Mouse (Mus musculus) spleen, adult 2 months (tissue): ENCODE data around the gene Myo3a.
"Not testable (repeated sequence)": the region's sequence is repeated elsewhere in the genome, so short reads cannot be mapped to it uniquely, and the experiment has no call there.

Experiments
- CTCF ChIP-seq: fragments of 200-500 bp; IDR thresholded peaks from 2 replicates; pipeline ENCODE4 v1.5.1; 2011; ENCODE audit warnings: mild to moderate bottlenecking, inconsistent platforms; ENCODE audit not compliant: insufficient read depth, insufficient read length, insufficient replicate concordance; ENCODE audit errors: extremely low read depth
- POLR2A ChIP-seq: fragments of 200-500 bp; IDR thresholded peaks from 2 replicates; pipeline ENCODE4 v1.6.1; 2011; ENCODE audit warnings: low read depth, low read length, inconsistent platforms

DNA sequence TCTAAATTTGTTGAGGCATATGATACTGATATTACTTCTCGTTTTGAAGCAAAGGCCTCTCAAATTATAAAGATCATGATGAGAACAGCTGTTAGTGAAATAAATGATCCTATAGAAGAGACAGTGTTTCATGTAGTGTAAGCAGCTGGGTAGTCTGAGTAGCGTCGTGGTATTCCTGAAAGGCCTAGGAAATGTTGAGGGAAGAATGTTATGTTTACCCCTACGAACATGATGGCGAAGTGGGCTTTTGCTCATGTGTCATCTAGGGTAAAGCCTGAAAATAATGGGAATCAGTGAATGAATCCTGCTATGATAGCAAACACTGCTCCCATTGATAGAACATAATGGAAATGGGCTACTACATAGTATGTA lies 360.9 kb downstream of the Myo3a start:
- not testable (repeated sequence) for TF ChIP-seq CTCF, POLR2A
